Mouse (Mus musculus) neural tube, postnatal 0 days (tissue): Measurements from ENCODE around the gene Defb47. TPM values are rescaled to one million over a fixed set of nuclear protein-coding genes. Genes with fewer than 3 reads are reported as not detected.

Experiments
- polyA plus RNA-seq: library from polyadenylated mRNA; unstranded; fragments of >200 nt; fragmentation: Nextera tagmentation; extraction: Ambion mirVana; gene quantifications from 2 replicates; pipeline ENCODE4 v1.2.1, GENCODE M21; 2015

The Defb47 gene
- not detected in 2 replicates for polyA plus RNA-seq

DNA sequence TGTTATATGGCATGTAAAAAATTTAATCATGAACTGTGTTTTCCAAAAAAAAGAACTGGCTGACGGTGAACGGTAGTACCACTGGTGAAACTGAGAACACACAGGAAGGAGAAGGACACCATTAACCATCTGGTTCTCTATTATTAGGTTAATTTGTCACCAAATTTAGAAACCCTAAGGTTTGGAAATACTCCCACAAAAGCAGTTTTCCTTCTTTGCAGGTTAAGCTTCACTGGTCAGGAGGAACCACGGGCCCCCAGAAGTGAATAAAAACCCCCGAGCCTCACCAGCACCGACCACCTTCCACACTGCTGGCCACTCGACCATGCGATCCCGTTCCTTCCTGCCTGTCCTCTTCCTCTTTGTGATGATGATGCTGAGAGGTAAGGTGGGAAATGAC is at the start of gene Defb47:
Defb47 (plus strand) TSS at position 301 of the 400 bp plus-strand sequence.

DNA sequence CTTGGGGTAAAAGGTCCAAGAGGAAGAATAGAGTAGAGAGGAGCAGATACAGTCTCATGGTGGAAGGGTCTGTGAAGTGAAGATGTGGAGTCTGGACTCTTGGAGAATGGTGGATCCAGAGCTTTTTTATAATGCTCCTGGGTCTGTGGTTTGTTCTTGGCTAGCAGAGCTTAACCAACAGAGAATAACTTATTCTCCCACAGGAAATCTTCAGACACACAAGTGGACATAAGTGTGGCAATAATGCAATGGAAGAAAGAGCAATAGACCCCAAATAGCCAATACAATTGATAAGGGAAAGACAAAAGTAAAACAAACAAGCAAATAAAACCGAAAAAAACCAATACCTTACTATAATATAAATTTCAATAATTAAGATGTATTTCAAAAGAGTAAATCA is 13.5 kb upstream of the Defb47 start, which contains the start of gene Defb48:
Defb48 (minus strand) TSS at position 101 of the 400 bp plus-strand sequence.

DNA sequence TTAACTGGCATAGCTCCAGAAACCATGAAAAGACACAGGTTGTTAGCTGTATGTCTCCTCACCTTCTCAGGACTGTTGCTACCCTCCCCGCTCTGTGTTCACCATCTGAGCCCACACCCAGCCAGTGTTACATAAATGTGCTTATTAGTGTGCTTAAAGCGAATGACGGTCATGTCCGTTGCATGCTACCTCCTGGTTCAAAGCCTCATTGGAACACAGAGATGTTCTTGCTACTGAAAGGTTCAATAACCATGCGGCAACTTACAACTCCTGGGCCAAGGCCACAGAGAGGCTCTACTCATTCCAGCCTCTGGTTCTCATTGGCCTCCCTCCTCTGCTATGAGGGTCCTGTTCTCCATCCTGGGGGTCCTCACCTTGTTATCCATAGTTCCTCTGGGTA is 13.6 kb downstream of the Defb47 start, which contains the start of gene Defb43:
Defb43 (plus strand) TSS at position 301 of the 400 bp plus-strand sequence.

DNA sequence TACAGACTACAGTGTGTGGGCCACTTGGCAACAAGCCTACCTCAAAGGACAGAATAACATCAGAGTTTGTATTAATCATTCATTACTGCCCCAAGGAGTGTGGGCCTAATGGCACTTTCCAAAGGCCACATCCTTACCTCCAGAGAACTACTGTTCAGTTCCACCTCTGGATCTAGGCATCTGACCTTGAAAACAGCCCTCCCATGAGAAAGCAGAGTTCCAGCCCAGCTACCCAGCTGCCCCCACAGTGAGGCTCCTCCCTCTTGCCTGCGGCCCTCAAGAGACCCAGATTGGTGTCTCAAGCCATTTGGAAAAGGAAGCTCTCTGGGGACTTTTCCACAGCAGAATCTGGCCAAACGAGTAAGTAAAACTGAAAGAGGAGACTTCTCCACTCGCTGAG is 48.8 kb downstream of the Defb47 start, which contains the start of gene Defb42:
Defb42 (plus strand) TSS at position 301 of the 400 bp plus-strand sequence.

DNA sequence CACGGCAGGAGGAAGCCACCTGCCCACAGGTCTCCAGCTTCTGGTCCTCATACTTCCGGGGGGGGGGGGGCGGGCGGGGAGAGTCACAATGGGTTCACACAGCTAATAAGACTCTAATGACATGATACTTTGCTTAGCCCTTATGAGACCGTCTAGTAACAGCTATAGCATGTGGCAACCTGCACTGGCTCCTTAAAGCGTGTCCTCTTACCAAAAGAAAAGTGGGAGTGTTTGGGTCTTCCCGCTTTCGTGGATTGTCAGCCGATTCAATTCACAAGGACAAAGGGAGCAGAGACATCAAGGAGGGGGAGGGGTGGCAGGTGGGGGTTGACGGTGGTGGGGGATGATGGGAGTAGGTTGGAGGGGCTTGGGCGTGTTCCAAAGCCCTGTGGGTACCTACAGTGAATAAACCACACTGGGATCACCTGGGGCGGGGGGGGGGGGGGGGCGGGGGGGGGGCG is 52.1 kb downstream of the Defb47 start, which contains the start of gene Defb30:
Defb30 (minus strand) TSS at position 51 of the 461 bp plus-strand sequence.

Other genes starting within 250 kb of the Defb47 start
- gene Ints6, start 236.9 kb upstream of the Defb47 start, polyA plus RNA-seq = 12.4 and 12.8 TPM in 2 replicates
- gene Wdfy2, start 160.4 kb upstream of the Defb47 start, polyA plus RNA-seq = 4.6 and 5.1 TPM in 2 replicates
- gene Defb48, start 13.6 kb upstream of the Defb47 start, polyA plus RNA-seq = not detected in 2 replicates
- gene Defb43, start 13.7 kb downstream of the Defb47 start, polyA plus RNA-seq = not detected in 2 replicates
- 0.71 and 0.79 TPM in 2 replicates for gene Defb42, start 48.9 kb downstream of the Defb47 start, polyA plus RNA-seq
- not detected in 2 replicates for gene Defb30, start 51.9 kb downstream of the Defb47 start, polyA plus RNA-seq